Mouse (Mus musculus): ENCODE results near the gene Mapk11.
A peak's percentile ranks its signal among the peaks of the same experiment; 100 is the strongest.

The Mapk11 gene

DNA sequence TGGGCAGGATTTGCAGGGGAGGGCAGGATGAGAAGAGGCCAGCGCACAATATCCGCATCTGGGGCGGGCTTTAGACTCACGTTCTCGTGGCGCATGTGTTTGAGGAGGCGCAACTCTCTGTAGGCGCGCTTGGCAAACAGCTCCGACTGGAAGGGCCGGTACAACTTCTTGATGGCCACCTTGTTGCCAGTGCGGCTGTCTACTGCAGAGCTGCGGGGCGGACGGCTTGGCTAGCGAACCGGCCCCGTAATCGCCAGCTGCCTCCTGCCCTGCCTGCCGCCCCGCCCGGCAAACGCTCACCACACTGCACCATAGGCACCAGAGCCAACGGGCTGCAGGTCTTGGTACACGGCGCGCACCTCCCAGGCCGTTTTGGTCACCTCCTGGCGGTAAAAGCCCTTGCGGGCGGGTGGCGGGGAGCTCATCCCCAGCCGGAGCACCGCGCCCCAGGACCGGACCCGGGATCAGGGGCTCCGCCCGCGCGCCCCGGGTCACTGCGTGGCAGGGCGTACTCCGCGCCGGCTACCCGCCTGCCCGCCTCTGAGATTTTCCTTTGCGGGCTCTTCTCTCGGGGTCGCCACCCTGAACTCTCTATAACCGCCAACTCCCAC, 9.3 kb downstream of the Mapk11 start:
- Histone ChIP-seq H3K36me3 (ENCODE audit: control insufficient read depth, insufficient read depth, low read length, poor library complexity, severe bottlenecking) (peaks cover 2% of the 10 kb centered on the region; the same call in 1 of the 2 replicates), H3K27me3 (ENCODE audit: control insufficient read depth, insufficient read depth, low read length, poor library complexity, severe bottlenecking) (0 out of 2 replicates have a peak, but pooled peaks cover 2% of the 10 kb centered on the region)
- peak; percentile 42 for DNase-seq (ENCODE audit: low read depth, low spot score)

DNA sequence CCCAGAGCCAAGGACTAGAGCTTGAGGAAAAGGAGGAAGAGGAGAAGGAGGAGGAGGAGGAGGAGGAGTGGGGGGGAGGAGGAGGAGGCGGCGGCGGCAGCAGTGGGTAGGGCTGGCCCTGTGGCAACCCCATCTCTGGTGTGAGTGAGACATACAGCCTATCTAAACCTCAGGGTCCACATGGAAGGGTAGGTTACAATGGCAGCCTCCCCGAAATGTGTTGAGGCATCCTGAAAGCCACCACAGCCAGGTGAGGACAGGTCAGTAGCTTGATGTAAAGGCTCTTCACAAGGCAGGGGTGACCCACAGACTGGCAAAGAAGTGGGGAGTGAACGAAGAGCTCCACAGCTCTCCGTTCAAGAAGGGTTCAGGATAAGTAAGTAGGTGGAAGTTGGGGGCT, 10.9 kb downstream of the Mapk11 start:
- H3K36me3 ChIP-seq (ENCODE audit: control insufficient read depth, insufficient read depth, low read length, poor library complexity, severe bottlenecking) = no peaks in the 10 kb centered on the region
- 0 out of 2 replicates have a peak, but pooled peaks cover 2% of the 10 kb centered on the region for H3K27me3 ChIP-seq (ENCODE audit: control insufficient read depth, insufficient read depth, low read length, poor library complexity, severe bottlenecking)
- DNase-seq (ENCODE audit: low read depth, low spot score) = no peak

DNA sequence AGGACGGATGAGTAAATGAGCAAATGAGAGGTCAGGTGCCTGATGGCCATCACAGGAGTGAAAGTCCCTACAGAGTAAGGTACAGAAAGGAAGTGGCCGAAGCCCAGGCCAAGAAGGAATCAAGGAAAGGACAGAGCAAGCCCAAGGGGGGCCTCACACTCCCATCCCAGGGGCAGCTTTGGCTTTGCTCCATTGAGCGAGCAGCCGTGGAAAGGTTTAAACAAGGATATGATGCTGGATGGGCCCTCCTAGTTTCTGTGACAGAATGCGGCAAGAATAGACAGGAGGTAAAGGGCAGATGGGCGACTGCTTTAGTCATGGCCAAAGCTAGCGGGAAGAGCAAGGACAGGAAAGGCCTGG, 11.4 kb downstream of the Mapk11 start:
- 0 out of 2 replicates have a peak, but pooled peaks cover 2% of the 10 kb centered on the region for H3K27me3 ChIP-seq (ENCODE audit: control insufficient read depth, insufficient read depth, low read length, poor library complexity, severe bottlenecking)
- DNase-seq (ENCODE audit: low read depth, low spot score) = no peak
- H3K36me3 ChIP-seq (ENCODE audit: control insufficient read depth, insufficient read depth, low read length, poor library complexity, severe bottlenecking) = no peaks in the 10 kb centered on the region

DNA sequence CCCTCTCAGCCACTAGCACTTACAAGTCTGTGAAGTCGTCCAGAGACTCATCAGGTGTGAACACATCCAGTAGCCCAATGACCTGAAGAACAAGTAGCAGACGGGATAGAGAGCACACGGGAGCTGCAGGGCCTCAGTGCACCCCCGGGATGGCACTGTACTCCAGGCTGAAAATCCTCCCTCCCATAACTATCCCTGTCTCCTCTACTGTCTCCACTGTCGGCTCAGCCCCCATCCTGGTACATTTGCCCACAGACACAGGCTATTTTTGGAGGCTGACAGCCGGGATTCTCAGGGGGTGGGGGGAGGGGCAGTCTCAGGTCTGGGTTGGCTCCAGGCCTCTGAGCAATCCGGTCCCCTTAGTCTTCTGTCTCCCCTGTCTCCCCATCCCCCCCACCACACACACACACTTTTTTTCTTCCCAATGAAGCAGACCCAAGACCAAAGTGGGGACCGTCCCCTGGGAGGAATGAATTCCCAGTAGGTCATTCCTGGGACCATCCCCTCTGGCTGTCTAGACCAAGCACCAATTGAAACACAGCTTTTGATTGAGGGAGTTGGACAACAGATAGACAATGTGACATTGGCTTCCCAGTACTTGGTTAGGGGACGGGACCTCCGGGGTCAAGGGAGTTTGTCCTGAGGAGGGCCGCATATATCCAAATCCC, 11.9 kb downstream of the Mapk11 start:
- Histone ChIP-seq H3K36me3 (ENCODE audit: control insufficient read depth, insufficient read depth, low read length, poor library complexity, severe bottlenecking) (no peaks in the 10 kb centered on the region), H3K27me3 (ENCODE audit: control insufficient read depth, insufficient read depth, low read length, poor library complexity, severe bottlenecking) (0 out of 2 replicates have a peak, but pooled peaks cover 2% of the 10 kb centered on the region)
- DNase-seq (ENCODE audit: low read depth, low spot score) = no peak

DNA sequence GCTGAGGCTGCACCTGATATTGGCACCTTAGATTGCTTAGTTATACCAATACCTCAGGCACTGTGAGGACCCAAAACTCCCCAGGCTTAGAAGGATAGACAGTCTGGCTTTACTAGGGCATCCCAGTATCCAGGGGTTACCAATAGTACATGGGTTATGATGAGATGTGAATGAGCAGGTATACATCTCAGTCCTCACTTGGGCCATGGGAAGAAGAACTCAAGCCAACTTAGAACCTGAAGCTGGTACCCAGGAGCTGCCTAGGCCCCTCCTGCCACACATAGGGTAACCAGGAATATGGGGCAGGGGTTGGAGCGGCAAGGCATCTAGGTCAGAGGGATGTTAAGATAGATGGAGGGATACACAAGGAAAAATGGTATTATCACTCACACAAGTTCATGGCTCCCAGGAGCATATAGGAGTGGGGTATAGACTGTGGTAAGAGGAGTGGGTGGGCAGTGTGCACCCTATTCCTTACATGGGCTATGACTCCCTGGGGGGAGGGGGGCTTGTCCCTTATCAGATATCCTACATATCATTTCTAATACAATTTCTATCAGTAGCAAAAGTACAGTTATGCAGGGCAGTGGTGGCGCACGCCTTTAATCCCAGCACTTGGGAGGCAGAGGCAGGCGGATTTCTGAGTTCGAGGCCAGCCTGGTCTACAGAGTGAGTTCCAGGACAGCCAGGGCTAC, 12.8 kb downstream of the Mapk11 start:
- 0 out of 2 replicates have a peak, but pooled peaks cover 2% of the 10 kb centered on the region for H3K27me3 ChIP-seq (ENCODE audit: control insufficient read depth, insufficient read depth, low read length, poor library complexity, severe bottlenecking)

DNA sequence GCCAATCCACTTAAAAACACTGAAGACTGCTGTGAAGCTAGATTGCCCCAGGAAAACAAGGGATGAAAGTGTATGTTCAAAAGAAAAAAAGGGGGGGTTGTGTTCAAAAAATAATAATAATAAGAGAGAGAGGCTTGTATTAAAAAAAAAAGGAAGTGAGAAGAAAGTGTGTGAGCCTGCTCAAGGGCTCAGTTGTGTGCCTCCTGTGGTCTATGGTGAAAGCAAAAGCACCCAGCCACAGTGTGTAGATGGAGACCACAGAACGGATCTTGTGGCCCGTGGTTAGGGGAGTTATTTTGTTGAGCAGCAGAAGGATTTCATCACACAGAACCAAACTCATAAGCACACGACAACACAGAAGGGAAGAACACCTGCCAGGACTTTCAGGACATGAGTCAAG, 18.1 kb downstream of the Mapk11 start:
- no peaks in the 10 kb centered on the region for H3K27me3 ChIP-seq (ENCODE audit: control insufficient read depth, insufficient read depth, low read length, poor library complexity, severe bottlenecking)
- peaks cover 2% of the 10 kb centered on the region; the same call in 1 of the 2 replicates for H3K36me3 ChIP-seq (ENCODE audit: control insufficient read depth, insufficient read depth, low read length, poor library complexity, severe bottlenecking)
- peak; percentile 90 for DNase-seq (ENCODE audit: low read depth, low spot score)

More for the DNA sequence above, 12.8 kb downstream of the Mapk11 start:
- H3K36me3 ChIP-seq (ENCODE audit: control insufficient read depth, insufficient read depth, low read length, poor library complexity, severe bottlenecking) = no peaks in the 10 kb centered on the region
- no peak for DNase-seq (ENCODE audit: low read depth, low spot score)

DNA sequence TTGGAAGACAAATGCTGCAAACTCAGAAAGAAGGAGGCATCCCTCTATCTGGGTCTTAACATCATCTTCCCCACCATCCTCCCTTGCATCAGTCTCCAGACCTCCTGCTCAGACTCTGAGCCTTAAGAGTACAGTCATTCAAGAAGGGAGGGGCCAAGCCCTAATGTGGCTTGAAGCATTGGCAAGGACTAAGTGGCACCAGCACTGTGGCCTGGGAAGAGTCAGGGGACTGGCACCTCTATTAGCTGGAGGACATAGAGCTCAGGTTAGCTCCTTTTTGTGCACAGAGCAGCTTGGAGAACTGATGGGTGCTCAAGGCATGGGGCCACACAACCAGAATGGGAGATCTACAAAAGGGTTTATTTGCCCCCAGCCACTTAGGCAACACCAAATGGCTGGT, 19.2 kb downstream of the Mapk11 start:
- no peak for DNase-seq (ENCODE audit: low read depth, low spot score)
- H3K27me3 ChIP-seq (ENCODE audit: control insufficient read depth, insufficient read depth, low read length, poor library complexity, severe bottlenecking) = no peaks in the 10 kb centered on the region
- H3K36me3 ChIP-seq (ENCODE audit: control insufficient read depth, insufficient read depth, low read length, poor library complexity, severe bottlenecking) = peaks cover 8% of the 10 kb centered on the region; the same call in 1 of the 2 replicates

DNA sequence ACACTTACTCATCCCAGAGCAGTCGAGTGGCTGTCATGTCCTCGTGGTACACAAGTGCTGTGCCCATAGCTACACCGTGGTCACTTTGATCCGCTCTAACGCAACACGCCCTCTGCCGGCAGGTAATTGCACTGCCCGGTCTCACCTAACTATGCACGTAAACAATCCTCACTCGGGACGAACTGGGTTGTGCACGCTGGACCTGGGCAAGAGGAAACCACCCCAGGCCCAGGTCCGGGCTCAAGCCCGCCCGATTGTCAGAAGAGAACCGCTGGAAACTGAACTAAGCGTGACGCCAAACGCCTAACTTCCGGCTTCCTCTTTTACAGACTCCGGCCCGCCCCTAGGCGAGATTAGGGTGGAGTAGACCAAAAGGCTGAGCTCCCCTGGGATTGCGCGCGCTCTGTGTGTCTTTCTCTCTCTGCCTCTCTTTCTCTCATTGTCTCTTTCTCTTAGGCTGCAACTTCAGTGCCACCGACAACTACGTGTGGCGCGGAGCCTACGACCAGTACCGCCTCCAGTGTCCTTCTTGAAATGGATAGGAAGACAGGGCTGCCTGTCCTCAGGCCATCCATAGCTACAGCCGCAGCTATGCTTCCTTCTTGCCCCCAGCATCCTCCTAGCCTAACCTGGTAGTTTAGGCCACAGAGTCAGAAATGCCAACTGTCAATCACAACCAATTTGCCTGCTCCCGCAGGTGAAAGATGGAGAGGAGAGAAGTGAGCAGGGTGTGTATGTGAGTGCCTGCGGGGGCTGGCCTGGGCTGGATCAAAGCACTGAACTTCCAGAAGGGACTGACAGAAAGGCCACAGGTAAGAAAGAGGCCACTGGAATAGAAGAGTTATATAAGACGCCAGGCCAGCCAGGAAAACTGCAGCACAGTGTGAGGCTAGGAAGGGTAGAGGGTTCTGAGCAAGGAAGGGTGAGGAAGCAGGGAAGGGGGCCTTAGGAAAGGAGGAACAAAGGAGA, 20.8 kb downstream of the Mapk11 start, which contains the start of gene Hdac10:
Hdac10 (minus strand) TSS at position 319 of the 969 bp plus-strand sequence.
- peak; percentile 91 for DNase-seq (ENCODE audit: low read depth, low spot score)
- H3K27me3 ChIP-seq (ENCODE audit: control insufficient read depth, insufficient read depth, low read length, poor library complexity, severe bottlenecking) = no peaks in the 10 kb centered on the region
- H3K36me3 ChIP-seq (ENCODE audit: control insufficient read depth, insufficient read depth, low read length, poor library complexity, severe bottlenecking) = peaks cover 11% of the 10 kb centered on the region; the same call in 1 of the 2 replicates

DNA sequence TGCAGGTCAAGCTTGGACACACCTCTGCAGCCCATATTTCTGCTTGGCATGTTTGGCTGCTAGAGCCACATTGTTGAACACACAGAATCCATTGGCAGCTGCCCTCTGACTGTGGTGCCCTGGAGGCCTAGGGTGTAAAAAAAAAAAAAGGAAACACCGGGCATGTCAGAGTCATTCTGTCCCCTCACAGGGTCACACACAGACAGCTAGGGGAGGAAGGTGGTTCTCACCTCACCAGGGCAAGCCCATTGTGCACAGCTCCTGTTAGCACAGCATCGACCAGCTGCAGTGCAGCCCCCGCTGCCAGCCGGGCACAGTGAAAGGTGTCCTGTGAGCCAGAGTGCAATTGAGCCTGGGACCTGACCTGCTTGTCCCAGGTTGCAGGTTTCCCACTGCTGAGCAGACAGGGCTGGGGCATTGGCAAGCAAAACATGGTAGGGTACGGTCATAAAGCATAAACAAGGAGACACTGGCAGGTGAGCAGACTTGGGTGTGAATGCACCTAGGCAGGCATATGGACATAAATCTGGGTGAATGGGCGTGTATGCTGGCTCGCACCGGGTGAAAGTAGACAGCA, 22.0 kb downstream of the Mapk11 start:
- Histone ChIP-seq H3K36me3 (ENCODE audit: control insufficient read depth, insufficient read depth, low read length, poor library complexity, severe bottlenecking) (peaks cover 11% of the 10 kb centered on the region; the same call in 1 of the 2 replicates), H3K27me3 (ENCODE audit: control insufficient read depth, insufficient read depth, low read length, poor library complexity, severe bottlenecking) (no peaks in the 10 kb centered on the region)
- no peak for DNase-seq (ENCODE audit: low read depth, low spot score)

DNA sequence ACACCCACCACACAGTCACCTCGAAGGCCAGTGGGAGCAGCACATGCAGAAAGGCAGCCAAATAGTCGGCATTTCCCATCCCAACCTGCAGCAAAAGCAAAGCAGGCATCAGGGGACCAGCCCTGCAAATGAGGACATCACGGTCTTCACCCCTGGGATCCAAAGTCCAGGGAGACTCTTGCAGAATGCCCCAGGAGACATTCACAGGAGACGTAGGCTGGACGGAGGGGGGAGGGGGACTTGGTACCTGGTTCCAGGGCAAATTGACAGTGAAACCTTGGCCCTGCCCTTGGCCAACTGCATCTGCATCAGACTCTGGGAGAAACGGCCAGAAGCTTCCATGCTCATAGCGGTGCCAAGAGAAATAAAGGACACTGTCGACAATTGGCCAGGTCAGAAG, 22.8 kb downstream of the Mapk11 start:
- DNase-seq (ENCODE audit: low read depth, low spot score) = no peak
- Histone ChIP-seq H3K27me3 (ENCODE audit: control insufficient read depth, insufficient read depth, low read length, poor library complexity, severe bottlenecking) (no peaks in the 10 kb centered on the region), H3K36me3 (ENCODE audit: control insufficient read depth, insufficient read depth, low read length, poor library complexity, severe bottlenecking) (peaks cover 11% of the 10 kb centered on the region; the same call in 1 of the 2 replicates)

DNA sequence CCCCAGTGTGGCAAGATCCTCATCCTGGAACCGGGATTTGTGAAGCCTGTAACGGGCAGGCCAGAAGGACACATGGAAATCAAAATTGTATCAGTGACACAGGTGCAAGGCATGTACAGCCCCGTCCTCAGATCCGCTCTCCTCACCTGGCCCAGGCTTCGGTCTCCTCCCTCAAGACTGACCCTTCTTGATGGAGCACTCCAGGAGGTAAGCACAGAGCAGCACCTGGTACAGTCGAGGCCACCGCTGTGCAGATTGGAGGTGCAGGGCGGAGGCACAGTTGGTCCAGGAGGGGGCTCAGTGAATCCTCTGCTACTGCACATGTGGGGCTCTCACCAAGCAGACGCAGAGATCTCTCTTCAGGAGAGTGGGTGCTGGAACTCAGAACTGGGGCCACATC, 24.1 kb downstream of the Mapk11 start:
- Histone ChIP-seq H3K27me3 (ENCODE audit: control insufficient read depth, insufficient read depth, low read length, poor library complexity, severe bottlenecking) (no peaks in the 10 kb centered on the region), H3K36me3 (ENCODE audit: control insufficient read depth, insufficient read depth, low read length, poor library complexity, severe bottlenecking) (peaks cover 11% of the 10 kb centered on the region; the same call in 1 of the 2 replicates)
- no peak for DNase-seq (ENCODE audit: low read depth, low spot score)

DNA sequence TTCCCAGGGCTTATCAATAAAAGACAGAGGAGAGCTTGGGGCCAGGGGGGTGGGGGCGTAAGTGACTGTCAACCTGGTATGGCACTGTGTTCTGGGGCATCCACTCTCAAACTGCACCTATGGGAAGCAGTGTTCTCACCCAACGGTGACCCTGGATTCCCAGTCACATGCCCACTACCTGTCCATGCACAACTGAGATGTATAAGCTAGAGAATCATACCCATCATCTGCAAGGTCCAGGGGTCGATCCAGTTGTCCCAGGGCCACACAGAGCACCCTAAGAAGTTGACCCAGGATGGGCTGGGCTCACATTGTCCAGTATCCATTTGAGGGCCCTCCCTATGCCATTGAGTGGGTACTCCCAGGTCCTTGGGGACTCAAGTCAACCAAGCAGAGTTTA, 25.1 kb downstream of the Mapk11 start:
- no peak for DNase-seq (ENCODE audit: low read depth, low spot score)
- Histone ChIP-seq H3K36me3 (ENCODE audit: control insufficient read depth, insufficient read depth, low read length, poor library complexity, severe bottlenecking) (peaks cover 11% of the 10 kb centered on the region; the same call in 1 of the 2 replicates), H3K27me3 (ENCODE audit: control insufficient read depth, insufficient read depth, low read length, poor library complexity, severe bottlenecking) (no peaks in the 10 kb centered on the region)

DNA sequence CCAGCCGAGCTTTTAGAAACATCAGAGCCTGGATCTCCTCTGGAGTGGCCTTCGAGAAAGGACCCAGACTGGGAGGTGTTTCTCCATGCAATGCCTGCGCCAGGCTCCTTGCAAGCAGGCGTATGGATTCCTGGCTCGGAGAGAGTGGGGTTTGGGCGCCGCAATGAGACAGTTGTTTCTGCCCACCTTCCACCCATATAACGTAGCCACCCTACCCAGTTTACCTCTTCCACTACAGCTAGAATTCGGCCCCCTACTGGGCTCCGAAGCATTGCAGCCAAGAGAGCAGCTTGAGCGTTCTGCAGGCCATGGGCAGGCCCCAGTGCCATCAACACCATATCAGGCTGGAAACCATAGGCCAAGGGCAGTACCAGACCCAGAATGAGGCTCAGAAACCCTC, 25.8 kb downstream of the Mapk11 start:
- no peak for DNase-seq (ENCODE audit: low read depth, low spot score)
- H3K27me3 ChIP-seq (ENCODE audit: control insufficient read depth, insufficient read depth, low read length, poor library complexity, severe bottlenecking) = no peaks in the 10 kb centered on the region

More for the DNA sequence above, 25.8 kb downstream of the Mapk11 start:
- H3K36me3 ChIP-seq (ENCODE audit: control insufficient read depth, insufficient read depth, low read length, poor library complexity, severe bottlenecking) = peaks cover 11% of the 10 kb centered on the region; the same call in 1 of the 2 replicates

All from splenic B cell, adult 2 months (primary cell).